Mouse (Mus musculus) midbrain, embryonic 13.5 days (tissue): ENCODE results near the gene Rnf146. TPM values are rescaled to one million over a fixed set of nuclear protein-coding genes. Genes with fewer than 3 reads are reported as not detected.
"Not testable (repeated sequence)": the region's sequence is repeated elsewhere in the genome, so short reads cannot be mapped to it uniquely, and the experiment has no call there.

Experiments
- ATAC-seq: fragments of 200-750 bp; cut with Nextera tagmentation; 2 replicates; pipeline ENCODE4 v1.8.0; 2017; ENCODE audit warnings: mild to moderate bottlenecking, moderate TSS enrichment, moderate library complexity
- H3K27ac ChIP-seq: fragments of 300-500 bp; sonication (generic); 2 replicates; pipeline ENCODE4 v1.5.1; 2015; ENCODE audit warnings: inconsistent platforms, mild to moderate bottlenecking, moderate library complexity
- H3K27me3 ChIP-seq: fragments of 300-500 bp; sonication (generic); 2 replicates; pipeline ENCODE4 v1.6.1; 2015; ENCODE audit warnings: mild to moderate bottlenecking, inconsistent platforms
- H3K36me3 ChIP-seq: fragments of 300-500 bp; sonication (generic); 2 replicates; pipeline ENCODE4 v1.6.1; 2015; ENCODE audit warnings: mild to moderate bottlenecking, inconsistent platforms
- H3K4me1 ChIP-seq: fragments of 300-500 bp; sonication (generic); replicated peaks from 2 replicates; pipeline ENCODE4 v1.6.1; 2015; ENCODE audit warnings: inconsistent platforms
- H3K4me2 ChIP-seq: fragments of 300-500 bp; sonication (generic); replicated peaks from 2 replicates; pipeline ENCODE4 v1.6.1; 2015; ENCODE audit warnings: moderate library complexity, mild to moderate bottlenecking, inconsistent platforms
- H3K4me3 ChIP-seq: fragments of 300-500 bp; sonication (generic); replicated peaks from 2 replicates; pipeline ENCODE4 v1.5.1; 2015; ENCODE audit warnings: mild to moderate bottlenecking, inconsistent platforms
- H3K9ac ChIP-seq: fragments of 300-500 bp; sonication (generic); replicated peaks from 2 replicates; pipeline ENCODE4 v1.6.1; 2015; ENCODE audit warnings: mild to moderate bottlenecking, inconsistent platforms
- H3K9me3 ChIP-seq: fragments of 300-500 bp; sonication (generic); 2 replicates; pipeline ENCODE4 v1.6.1; 2016; ENCODE audit warnings: mild to moderate bottlenecking, inconsistent platforms
- WGBS: fragments of 180-500 bp; shearing (Covaris S2); methylation state at CpG from one replicate; pipeline ENCODE4 v1.1.7; 2015; 5-methylcytosine and 5-hydroxymethylcytosine counted together
- polyA plus RNA-seq: library from polyadenylated mRNA; unstranded; fragments of >200 nt; fragmentation: Nextera tagmentation; extraction: Ambion mirVana; gene quantifications from 2 replicates; pipeline ENCODE4 v1.2.1, GENCODE M21; 2015

The Rnf146 gene
- 93.3 and 106 TPM in 2 replicates for polyA plus RNA-seq

DNA sequence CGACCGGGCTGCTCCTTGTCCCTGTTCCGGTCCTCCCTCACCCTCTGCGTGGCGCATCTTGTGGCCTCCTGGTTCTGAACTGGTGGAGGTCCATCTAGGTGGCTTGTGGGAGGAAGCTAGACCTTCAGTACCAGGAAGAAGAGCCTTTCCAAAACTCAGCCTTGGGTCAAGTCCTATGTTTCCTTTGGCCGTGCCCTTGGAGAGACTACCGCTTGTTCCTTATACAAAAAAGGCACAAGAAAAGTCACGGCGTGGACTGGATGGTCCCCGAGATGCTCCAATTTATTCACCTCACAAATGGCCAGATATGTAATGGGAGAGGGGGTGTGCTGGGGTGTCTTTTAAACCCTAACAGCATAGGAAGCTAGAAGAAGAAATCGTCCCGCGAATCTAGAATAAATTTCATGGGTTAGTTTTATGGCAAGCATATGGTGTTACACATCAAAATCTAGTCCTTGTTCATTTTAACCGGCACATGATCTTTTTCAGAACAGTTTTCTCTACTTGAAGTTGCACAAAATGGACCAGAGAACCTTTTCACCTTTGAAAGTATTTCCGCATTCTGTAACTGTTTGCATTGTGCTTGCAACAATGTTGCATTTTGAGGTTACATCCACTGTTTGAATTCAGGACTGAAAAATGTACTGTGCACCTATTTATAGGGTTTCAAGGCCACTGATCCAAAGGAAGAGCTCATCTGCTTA is at the start of gene Rnf146:
Rnf146 (minus strand) TSS at position 246 of the 704 bp plus-strand sequence.
- H3K27me3 ChIP-seq = no peaks in the 10 kb centered on the region
- H3K9me3 ChIP-seq = no peaks in the 10 kb centered on the region
- no peaks in the 10 kb centered on the region for H3K36me3 ChIP-seq
- H3K4me1 ChIP-seq = peaks cover 35% of the 10 kb centered on the region
- peak within 1 kb of the TSS; percentile 90 for H3K9ac ChIP-seq
- H3K4me2 ChIP-seq = peak within 1 kb of the TSS; percentile 71
- ATAC-seq = no peak
- H3K27ac ChIP-seq = peak within 1 kb of the TSS; percentile 100
- 8% methylated on average over 15 of the region's 15 CpGs for WGBS
- peak within 1 kb of the TSS; percentile 91 for H3K4me3 ChIP-seq

DNA sequence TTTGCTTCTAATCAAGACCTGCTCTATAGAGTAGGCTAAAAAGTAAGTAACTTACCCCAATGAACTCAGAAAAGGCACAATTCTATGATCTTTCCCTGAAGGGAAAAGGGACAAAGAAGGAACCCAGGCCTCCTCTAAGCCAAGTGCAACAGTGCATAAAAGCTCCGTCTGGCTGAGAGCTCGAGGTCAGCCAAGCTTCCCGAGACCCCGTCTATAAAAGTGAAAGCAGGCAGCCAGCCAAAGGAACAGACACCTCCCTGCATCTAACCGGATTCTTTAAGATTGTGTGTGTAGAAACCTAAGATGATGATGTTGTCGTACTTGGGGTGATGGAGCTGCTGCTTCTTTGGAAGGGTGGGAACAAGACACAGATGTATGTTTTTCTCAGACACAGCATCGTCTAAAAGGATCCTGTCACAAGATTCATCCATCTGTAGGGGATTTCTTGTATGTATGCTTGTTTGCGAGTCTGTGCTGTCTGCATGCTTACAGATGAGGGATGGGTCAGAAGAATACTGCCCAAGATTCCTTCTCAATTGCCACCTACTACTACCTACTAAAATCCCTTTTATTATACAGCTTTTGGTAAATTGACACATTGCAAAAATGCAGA is 40.5 kb upstream of the Rnf146 start:
- H3K27ac ChIP-seq = no peak overlapping the region
- H3K36me3 ChIP-seq = no peaks in the 10 kb centered on the region
- H3K9me3 ChIP-seq = no peaks in the 10 kb centered on the region
- no peaks in the 10 kb centered on the region for H3K4me1 ChIP-seq
- WGBS = 30% methylated on average over 8 of the region's 8 CpGs
- ATAC-seq = no peak
- H3K4me2 ChIP-seq = no peak overlapping the region
- H3K27me3 ChIP-seq = no peaks in the 10 kb centered on the region
- H3K9ac ChIP-seq = no peak overlapping the region
- no peak overlapping the region for H3K4me3 ChIP-seq

DNA sequence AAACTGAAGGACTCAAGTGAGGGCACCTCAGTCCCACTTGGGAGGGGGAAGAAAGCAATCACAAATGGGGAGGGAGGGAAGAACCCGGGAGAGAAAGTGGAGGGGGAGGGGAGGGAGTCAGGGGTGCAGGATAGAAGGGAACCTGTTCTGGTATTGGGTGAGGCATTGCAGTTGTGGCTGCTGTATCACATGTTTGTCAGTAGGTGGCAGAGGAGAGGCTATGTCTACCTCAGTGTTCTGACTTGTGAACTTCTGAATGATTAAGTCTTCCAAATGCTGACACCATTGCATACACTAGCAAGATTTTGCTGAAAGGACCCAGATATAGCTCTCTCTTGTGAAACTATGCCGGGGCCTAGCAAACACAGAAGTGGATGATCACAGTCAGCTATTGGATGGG is 32.6 kb upstream of the Rnf146 start:
- 79% methylated on average over 2 of the region's 2 CpGs for WGBS
- not testable (repeated sequence) for H3K27me3 ChIP-seq, H3K4me2 ChIP-seq, H3K36me3 ChIP-seq, H3K4me1 ChIP-seq, H3K27ac ChIP-seq, H3K4me3 ChIP-seq, ATAC-seq, H3K9me3 ChIP-seq, H3K9ac ChIP-seq

DNA sequence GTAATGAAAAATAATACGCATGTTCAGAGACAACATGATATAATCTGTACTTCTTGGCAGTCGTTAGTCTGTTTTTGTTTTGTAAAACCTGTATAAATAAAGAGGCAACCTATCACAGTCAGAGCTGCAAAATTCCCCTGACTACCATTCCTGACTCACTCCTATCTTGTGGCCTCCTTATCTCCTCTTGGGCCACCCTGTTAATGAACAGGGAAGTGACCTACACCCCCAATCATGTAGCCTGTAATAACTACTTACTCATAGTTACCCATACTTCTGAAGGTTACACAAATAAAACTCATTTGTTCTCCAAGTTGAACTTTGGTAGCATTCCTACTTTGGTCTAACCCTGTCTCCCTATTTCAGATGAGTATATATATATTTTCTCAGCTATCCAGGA is 19.3 kb upstream of the Rnf146 start:
- ATAC-seq = no peak
- no peak overlapping the region for H3K4me2 ChIP-seq
- 93% methylated on average over 2 of the region's 2 CpGs for WGBS
- H3K27ac ChIP-seq = no peak overlapping the region
- no peaks in the 10 kb centered on the region for H3K9me3 ChIP-seq
- no peaks in the 10 kb centered on the region for H3K27me3 ChIP-seq
- no peaks in the 10 kb centered on the region for H3K4me1 ChIP-seq
- H3K4me3 ChIP-seq = no peak overlapping the region
- H3K36me3 ChIP-seq = no peaks in the 10 kb centered on the region
- H3K9ac ChIP-seq = no peak overlapping the region

DNA sequence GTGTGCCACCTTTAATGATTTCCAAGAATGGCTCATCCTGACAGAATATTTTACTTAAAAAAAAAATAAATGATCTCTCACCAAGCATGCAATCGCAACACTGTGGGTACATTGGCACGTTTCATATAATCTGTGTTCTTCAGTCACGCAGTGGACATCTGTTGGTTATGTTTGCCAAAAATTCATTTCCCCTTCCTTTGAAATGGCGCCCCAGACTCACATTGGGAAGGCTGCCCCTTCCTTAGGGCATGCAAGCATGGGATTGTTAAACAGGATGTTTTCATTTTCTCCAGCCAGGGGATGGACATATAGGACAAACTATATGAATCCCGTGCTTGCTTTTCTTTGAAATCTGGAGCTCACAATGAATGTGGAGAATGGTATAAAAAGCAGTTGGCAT is 11.8 kb upstream of the Rnf146 start:
- Histone ChIP-seq H3K36me3 (no peaks in the 10 kb centered on the region), H3K9me3 (no peaks in the 10 kb centered on the region), H3K4me2 (no peak overlapping the region), H3K4me3 (no peak overlapping the region), H3K4me1 (no peaks in the 10 kb centered on the region), H3K9ac (no peak overlapping the region), H3K27me3 (no peaks in the 10 kb centered on the region), H3K27ac (no peak overlapping the region)
- WGBS = 91% methylated on average over 5 of the region's 5 CpGs
- ATAC-seq = no peak

DNA sequence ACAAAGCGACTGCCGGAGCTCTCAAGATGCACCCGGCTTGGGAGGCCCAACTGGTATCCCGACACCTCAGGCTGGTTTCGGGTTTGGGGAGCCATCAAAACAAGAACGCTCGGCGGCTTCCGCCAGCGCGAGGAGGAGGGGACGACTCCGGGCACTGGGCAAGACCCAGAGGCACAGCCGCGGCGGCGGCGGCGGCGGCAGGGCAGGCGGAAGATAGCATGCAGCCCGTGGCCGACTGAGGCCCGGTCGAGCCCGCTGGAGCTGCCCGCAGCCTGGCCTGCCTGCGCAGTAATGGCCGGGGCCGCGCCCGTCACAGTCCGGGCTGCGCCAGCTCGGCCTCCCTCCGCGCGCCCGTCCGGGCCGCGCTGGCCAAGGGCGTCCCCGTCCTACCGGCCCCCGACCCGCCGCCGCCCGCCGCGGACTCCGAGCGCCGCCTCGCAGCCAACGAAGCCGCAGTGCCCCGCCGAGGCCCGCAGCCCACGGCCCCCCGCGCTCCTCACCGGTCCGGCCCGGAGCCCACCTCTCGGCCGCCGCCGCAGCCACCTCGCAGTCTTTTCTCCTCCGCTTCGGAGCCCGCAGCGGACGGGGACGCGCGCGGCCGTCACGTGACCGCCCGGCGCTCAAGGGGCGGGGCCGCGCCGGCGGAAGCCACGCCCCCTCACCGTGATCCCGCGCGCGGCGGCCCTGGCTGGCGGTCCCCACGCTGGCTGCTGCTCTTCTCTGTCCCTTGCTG is 612 bp downstream of the Rnf146 start:
- no peaks in the 10 kb centered on the region for H3K9me3 ChIP-seq
- peak overlapping the region; percentile 91 for H3K4me3 ChIP-seq
- peak overlapping the region; percentile 71 for H3K4me2 ChIP-seq
- H3K27ac ChIP-seq = peak overlapping the region; percentile 100
- peak overlapping the region; percentile 90 for H3K9ac ChIP-seq
- H3K27me3 ChIP-seq = no peaks in the 10 kb centered on the region
- peaks cover 42% of the 10 kb centered on the region for H3K4me1 ChIP-seq
- no peaks in the 10 kb centered on the region for H3K36me3 ChIP-seq
- WGBS = under 1% methylated on average over 75 of the region's 100 CpGs
- peak; percentile 98 for ATAC-seq

DNA sequence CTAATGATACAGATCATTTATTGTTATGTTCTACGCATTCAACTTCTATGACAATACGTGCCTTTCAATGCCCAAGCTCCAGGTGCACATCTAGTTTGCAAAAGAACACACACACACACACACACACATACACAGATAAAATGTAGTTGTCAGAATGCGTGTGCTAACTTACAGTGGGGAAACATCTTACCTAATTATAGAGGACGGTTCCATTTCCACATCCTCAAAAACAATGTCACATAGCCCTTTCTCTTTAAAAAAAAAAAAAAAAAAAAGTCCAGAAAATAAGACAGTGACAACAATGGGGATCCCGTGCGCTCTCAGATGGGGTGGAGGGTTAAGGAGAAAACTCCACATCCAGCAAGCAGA is 1.2 kb downstream of the Rnf146 start:
- WGBS = 0% methylated on average over 6 of the region's 6 CpGs
- no peak for ATAC-seq

DNA sequence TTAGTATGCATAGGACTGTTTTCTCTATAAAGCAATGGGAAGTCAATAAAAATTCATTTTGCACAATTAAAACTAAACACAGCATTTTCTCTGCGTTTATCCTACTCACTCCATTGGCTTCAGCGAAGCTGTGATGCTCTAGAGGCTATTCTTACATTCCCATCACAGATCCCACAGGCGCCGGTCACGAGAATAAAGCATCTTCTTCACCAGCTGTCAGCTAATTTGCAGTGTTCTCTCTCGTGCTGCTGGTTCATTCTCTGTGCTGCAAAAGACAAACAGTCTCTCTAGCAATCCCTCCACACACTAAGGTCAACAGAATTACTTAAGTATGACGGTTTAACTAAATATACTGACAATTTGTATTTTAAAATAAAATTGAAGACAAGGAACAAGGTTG is 8.1 kb downstream of the Rnf146 start:
- peak; percentile 65; the same call in 1 of the 2 replicates for ATAC-seq

More for the DNA sequence above, 1.2 kb downstream of the Rnf146 start:
- Histone ChIP-seq H3K9ac (peak overlapping the region; percentile 90), H3K27me3 (no peaks in the 10 kb centered on the region), H3K27ac (peak overlapping the region; percentile 100), H3K4me3 (peak overlapping the region; percentile 91), H3K4me2 (peak overlapping the region; percentile 71), H3K36me3 (no peaks in the 10 kb centered on the region), H3K4me1 (peaks cover 47% of the 10 kb centered on the region), H3K9me3 (no peaks in the 10 kb centered on the region)

DNA sequence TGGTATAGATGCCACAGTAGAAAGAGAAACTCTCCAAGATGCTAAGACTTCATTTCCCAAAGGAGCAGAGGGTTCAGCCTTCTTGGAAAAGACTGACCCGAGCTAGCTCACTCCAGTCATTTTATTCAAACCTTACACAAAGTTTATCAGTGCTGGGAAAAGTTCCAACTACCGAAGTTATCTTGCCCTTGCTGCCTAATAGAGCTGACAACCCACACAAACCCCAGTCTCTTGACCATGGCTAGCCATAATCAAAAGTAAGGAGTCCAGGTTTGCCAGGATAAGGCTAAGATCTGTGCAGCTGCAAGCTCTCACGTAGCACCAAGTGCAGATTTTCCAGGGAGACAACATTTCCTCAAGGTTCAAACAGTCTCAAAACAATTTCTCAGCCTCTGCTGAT is 9.7 kb downstream of the Rnf146 start:
- no peak for ATAC-seq

More for the DNA sequence above, 8.1 kb downstream of the Rnf146 start:
- no peak overlapping the region for H3K4me2 ChIP-seq
- H3K9ac ChIP-seq = no peak overlapping the region
- H3K4me3 ChIP-seq = no peak overlapping the region
- peaks cover 18% of the 10 kb centered on the region for H3K36me3 ChIP-seq
- no peaks in the 10 kb centered on the region for H3K27me3 ChIP-seq
- peak overlapping the region; percentile 44; the same call in 1 of the 2 replicates for H3K27ac ChIP-seq
- peaks cover 50% of the 10 kb centered on the region for H3K4me1 ChIP-seq
- no peaks in the 10 kb centered on the region for H3K9me3 ChIP-seq
- WGBS = 47% methylated on average over 7 of the region's 7 CpGs

DNA sequence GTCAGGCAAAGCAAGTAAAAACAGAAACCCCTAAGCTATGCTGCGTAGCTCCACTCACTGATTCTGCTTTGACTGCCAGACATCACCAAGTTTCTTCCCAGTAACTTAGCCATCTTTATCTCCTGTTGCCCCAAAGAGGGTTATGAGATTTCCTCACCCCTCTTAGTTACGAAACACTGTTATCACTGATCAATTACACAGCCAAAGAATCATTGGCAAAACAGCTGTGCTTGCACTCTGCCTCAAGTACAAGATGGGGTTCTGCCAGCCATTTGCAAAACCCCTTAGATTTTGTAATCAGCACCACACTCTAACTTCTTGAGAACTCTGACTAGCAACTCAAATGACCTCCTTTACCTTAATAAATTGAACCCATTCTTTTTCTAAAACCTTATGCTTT is 10.8 kb downstream of the Rnf146 start:
- no peak overlapping the region for H3K9ac ChIP-seq
- H3K4me3 ChIP-seq = no peak overlapping the region
- no peak for ATAC-seq
- H3K27ac ChIP-seq = no peak overlapping the region
- no peaks in the 10 kb centered on the region for H3K27me3 ChIP-seq
- 95% methylated on average over 2 of the region's 2 CpGs for WGBS
- peaks cover 25% of the 10 kb centered on the region for H3K4me1 ChIP-seq
- H3K9me3 ChIP-seq = no peaks in the 10 kb centered on the region
- no peak overlapping the region for H3K4me2 ChIP-seq
- H3K36me3 ChIP-seq = peaks cover 32% of the 10 kb centered on the region

More for the DNA sequence above, 9.7 kb downstream of the Rnf146 start:
- WGBS = 68% methylated on average over 3 of the region's 3 CpGs
- Histone ChIP-seq H3K4me2 (no peak overlapping the region), H3K4me3 (no peak overlapping the region), H3K36me3 (peaks cover 20% of the 10 kb centered on the region), H3K4me1 (peaks cover 37% of the 10 kb centered on the region), H3K9me3 (no peaks in the 10 kb centered on the region), H3K27me3 (no peaks in the 10 kb centered on the region), H3K9ac (no peak overlapping the region), H3K27ac (no peak overlapping the region)

DNA sequence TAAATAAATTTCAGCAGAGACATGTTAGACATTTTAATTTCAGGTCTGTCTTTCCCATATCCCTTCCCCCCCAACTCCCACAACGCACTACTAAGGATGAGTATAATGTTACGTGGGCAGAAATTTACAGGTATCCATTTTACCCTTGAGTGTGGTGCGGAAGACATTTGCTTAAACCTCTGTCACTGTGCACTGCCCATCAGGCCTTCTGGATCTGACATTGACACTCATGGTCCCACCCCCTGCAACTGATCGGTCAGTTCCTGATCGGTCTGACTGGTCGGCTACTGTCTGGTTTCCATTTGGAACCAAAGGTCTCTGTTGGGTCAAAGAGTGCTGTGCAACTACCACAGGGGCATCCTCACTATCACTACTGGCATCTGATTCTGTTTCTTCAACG is 15.6 kb downstream of the Rnf146 start:
- H3K9ac ChIP-seq = no peak overlapping the region
- peaks cover 42% of the 10 kb centered on the region for H3K36me3 ChIP-seq
- no peak overlapping the region for H3K4me3 ChIP-seq
- H3K27ac ChIP-seq = no peak overlapping the region
- no peak overlapping the region for H3K4me2 ChIP-seq
- ATAC-seq = no peak
- no peaks in the 10 kb centered on the region for H3K4me1 ChIP-seq
- H3K27me3 ChIP-seq = no peaks in the 10 kb centered on the region
- 97% methylated on average over 7 of the region's 7 CpGs for WGBS
- no peaks in the 10 kb centered on the region for H3K9me3 ChIP-seq

DNA sequence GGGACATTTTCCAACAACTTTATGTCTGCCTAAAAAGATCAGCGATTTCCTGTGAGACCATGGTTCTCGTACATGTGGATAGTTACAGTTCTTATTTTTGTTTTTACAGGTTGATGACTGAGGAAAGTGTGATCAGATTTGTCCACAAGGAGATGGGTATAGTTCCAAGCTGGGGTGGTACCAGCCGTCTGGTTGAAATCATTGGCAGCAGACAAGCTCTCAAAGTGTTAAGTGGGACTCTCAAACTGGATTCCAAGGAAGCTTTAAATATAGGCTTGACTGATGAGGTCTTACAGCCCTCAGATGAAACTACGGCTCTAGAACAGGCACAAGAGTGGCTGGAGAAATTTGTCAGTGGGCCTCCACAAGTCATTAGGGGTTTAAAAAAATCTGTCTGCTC is 18.0 kb downstream of the Rnf146 start:
- 95% methylated on average over 4 of the region's 4 CpGs for WGBS
- H3K4me2 ChIP-seq = no peak overlapping the region
- no peak overlapping the region for H3K9ac ChIP-seq
- no peaks in the 10 kb centered on the region for H3K4me1 ChIP-seq
- H3K4me3 ChIP-seq = no peak overlapping the region
- ATAC-seq = no peak
- no peaks in the 10 kb centered on the region for H3K27me3 ChIP-seq
- H3K9me3 ChIP-seq = no peaks in the 10 kb centered on the region
- peaks cover 44% of the 10 kb centered on the region for H3K36me3 ChIP-seq
- no peak overlapping the region for H3K27ac ChIP-seq
